Mouse (Mus musculus) neutrophil, adult 5-6 weeks (primary cell): Measurements from ENCODE around the gene Cacybp. TPM values are rescaled to one million over a fixed set of nuclear protein-coding genes. Genes with fewer than 3 reads are reported as not detected.

Experiments
- total RNA-seq: library from RNA; stranded (forward); fragments of 200-1000 nt; gene quantifications from 2 replicates; pipeline ENCODE4 v1.2.3, GENCODE M21; 2017

Gene Cacybp
- total RNA-seq, 1 experiment from 2014 or later = 57.3 TPM

Other genes starting within 250 kb of the Cacybp start
- 279 and 337 TPM in 2 replicates for gene 4930523C07Rik, start 168.5 kb downstream of the Cacybp start, total RNA-seq
- 0.12 TPM in 1 of 2 replicates, not detected in the other for gene Tnn, start 59.3 kb downstream of the Cacybp start, total RNA-seq
- 29.1 and 34.9 TPM in 2 replicates for gene Mrps14, start 17.7 kb downstream of the Cacybp start, total RNA-seq